Mouse (Mus musculus): Measurements from ENCODE around the gene Il25.
"Not testable (repeated sequence)": the region's sequence is repeated elsewhere in the genome, so short reads cannot be mapped to it uniquely, and the experiment has no call there.

The Il25 gene

GRCm38 (mm10) chr14:54926401-54927158 lies 5.9 kb upstream of the Il25 start:
- peak; percentile 16 to 18 for DNase-seq (ENCODE audit: low spot score in 2 of 2)

GRCm38 (mm10) chr14:54927296-54927695 lies 5.2 kb upstream of the Il25 start:
- DNase-seq (ENCODE audit: low spot score in 2 of 2): no peak

GRCm38 (mm10) chr14:54929801-54930200 lies 2.7 kb upstream of the Il25 start:
- no peak for DNase-seq (ENCODE audit: low spot score in 2 of 2)

- no peak for DNase-seq (ENCODE audit: low spot score in 2 of 2)
Observed at GRCm38 (mm10) chr14:54930431-54930830, 2.1 kb upstream of the Il25 start.

- peak; percentile 34 to 49 for DNase-seq (ENCODE audit: low spot score in 2 of 2)
Observed at GRCm38 (mm10) chr14:54935904-54936830, 3.7 kb downstream of the Il25 start, which contains the start of gene Cmtm5. TSS of gene Cmtm5 (plus strand) at chr14:54936261.

GRCm38 (mm10) chr14:54936831-54937160 lies 4.3 kb downstream of the Il25 start:
- no peak for DNase-seq (ENCODE audit: low spot score in 2 of 2)

GRCm38 (mm10) chr14:54937361-54938182 lies 5.1 kb downstream of the Il25 start:
- DNase-seq (ENCODE audit: low spot score in 2 of 2): no peak

- DNase-seq (ENCODE audit: low spot score in 2 of 2): no peak
Observed at GRCm38 (mm10) chr14:54938431-54939219, 6.1 kb downstream of the Il25 start.

GRCm38 (mm10) chr14:54939434-54940175 lies 7.1 kb downstream of the Il25 start:
- DNase-seq (ENCODE audit: low spot score in 2 of 2): peak; percentile 25 to 43

- DNase-seq (ENCODE audit: low spot score in 2 of 2): no peak
Observed at GRCm38 (mm10) chr14:54940176-54940530, 7.7 kb downstream of the Il25 start.

- no peak for DNase-seq (ENCODE audit: low spot score in 2 of 2)
Observed at GRCm38 (mm10) chr14:54941024-54941978, 8.8 kb downstream of the Il25 start.

- no peak for DNase-seq (ENCODE audit: low spot score in 2 of 2)
Observed at GRCm38 (mm10) chr14:54942479-54942878, 10.0 kb downstream of the Il25 start.

- DNase-seq (ENCODE audit: low spot score in 2 of 2): no peak
Observed at GRCm38 (mm10) chr14:54943971-54944370, 11.5 kb downstream of the Il25 start.

GRCm38 (mm10) chr14:54944939-54945338 lies 12.4 kb downstream of the Il25 start:
- DNase-seq (ENCODE audit: low spot score in 2 of 2): no peak

- no peak for DNase-seq (ENCODE audit: low spot score in 2 of 2)
Observed at GRCm38 (mm10) chr14:54945975-54946704, 13.6 kb downstream of the Il25 start.

- not testable (repeated sequence) for DNase-seq (ENCODE audit: low spot score in 2 of 2)
Observed at GRCm38 (mm10) chr14:54947008-54947407, 14.5 kb downstream of the Il25 start.

GRCm38 (mm10) chr14:54948781-54949180 lies 16.3 kb downstream of the Il25 start:
- no peak for DNase-seq (ENCODE audit: low spot score in 2 of 2)

- no peak for DNase-seq (ENCODE audit: low spot score in 2 of 2)
Observed at GRCm38 (mm10) chr14:54950493-54950892, 18.0 kb downstream of the Il25 start.

- DNase-seq (ENCODE audit: low spot score in 2 of 2): no peak
Observed at GRCm38 (mm10) chr14:54951587-54951986, 19.1 kb downstream of the Il25 start.
